Mouse (Mus musculus): ENCODE measurements at regions not wholly inside any gene's neighbourhood (a gene's known extent, or its start where the extent isn't known, plus 50 kb on each side); places are given as distances from the start of the nearest gene placed in this dataset.

DNA sequence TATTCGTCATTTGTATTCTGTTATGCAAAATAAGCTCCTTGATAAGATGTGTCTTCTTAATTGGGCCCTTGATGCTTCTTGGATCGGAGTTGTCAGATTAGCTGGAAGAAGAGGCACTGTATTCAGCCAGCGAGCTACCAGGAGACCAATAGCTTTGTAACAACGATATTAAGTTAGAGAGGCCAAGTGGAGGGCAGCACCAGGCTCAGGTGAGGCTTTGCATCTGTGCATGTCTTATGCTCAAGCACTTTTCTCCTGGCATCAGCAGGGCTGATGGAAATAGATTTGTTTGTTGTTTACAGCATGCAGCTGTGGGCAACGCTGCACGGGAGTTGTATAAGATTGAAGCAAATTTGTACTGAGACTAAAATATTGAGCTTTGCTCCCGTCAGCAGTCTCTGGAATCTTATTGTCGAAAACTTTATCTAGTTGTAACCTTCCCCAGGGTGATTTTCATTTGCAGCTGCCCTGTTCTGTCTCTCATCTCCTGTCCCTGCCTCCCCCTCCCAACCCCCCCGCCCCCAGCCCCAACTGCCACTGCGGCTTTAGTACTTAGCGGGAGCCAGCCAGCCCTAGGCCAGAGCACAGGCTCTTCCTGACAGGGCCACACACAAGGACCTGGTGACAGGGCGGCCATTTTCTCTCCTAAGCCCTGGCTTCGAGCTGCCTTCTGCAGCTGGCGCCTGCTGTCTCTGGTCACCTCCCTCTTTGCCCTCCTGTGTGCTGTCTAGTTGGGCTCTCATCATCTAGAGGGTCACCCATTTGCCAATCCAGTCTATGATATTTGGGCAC, 247.3 kb downstream of the Tshz3 start:
- DNase-seq (ENCODE audit: low spot score): no peak

GRCm38 (mm10) chr7:36949511-36949910, 251.6 kb downstream of the Tshz3 start:
- no peak for DNase-seq (ENCODE audit: low spot score)

DNA sequence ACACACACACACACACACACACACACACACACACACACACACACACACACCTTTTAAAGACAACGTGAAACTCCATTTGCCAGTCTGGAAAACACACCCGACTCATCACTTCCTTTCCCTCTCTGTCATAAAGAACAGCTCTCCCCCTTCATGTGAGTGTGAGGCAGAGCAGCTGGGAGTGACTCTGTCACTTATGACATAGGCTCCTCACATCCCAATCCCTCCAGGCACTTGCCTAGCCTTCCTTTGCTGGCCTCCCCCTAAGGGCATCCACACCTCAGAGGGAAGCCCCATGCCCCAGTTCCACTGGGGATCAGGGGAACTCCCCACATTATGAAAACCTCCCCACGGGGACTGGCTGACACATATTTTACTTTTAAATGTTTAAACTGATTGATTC, 257.5 kb downstream of the Tshz3 start:
- DNase-seq (ENCODE audit: low spot score): no peak

- no peak for DNase-seq (ENCODE audit: low spot score)
Measured at GRCm38 (mm10) chr7:36958255-36958654, 260.3 kb downstream of the Tshz3 start.

GRCm38 (mm10) chr7:36971772-36972171, 273.9 kb downstream of the Tshz3 start:
- DNase-seq (ENCODE audit: low spot score): no peak

- DNase-seq (ENCODE audit: low spot score): no peak
Measured at GRCm38 (mm10) chr7:36973654-36974320, 275.9 kb downstream of the Tshz3 start.

- DNase-seq (ENCODE audit: low spot score): no peak
Measured at GRCm38 (mm10) chr7:36974573-36974972, 276.7 kb downstream of the Tshz3 start.

DNA sequence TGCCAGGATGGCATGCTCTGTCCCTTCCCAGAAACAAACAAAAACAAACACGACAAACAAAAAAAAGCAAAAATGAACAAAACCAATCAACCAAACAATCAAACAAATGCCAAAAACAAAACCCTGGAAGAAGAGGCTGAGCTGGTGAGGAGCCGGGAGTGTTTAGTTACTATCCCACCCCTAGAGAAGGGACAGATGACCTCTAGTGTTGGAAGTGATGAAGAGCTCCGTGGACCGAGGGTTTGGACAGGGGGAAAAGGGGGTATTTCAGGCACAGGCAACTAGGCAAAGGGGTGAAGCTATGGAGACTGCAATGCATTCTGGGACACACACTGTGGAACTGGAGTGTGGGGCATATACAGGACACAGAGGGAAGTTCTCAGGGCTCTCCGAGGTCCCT, 277.6 kb downstream of the Tshz3 start:
- no peak for DNase-seq (ENCODE audit: low spot score)

- DNase-seq (ENCODE audit: low spot score): no peak
Measured at GRCm38 (mm10) chr7:36977819-36978218, 279.9 kb downstream of the Tshz3 start.

DNA sequence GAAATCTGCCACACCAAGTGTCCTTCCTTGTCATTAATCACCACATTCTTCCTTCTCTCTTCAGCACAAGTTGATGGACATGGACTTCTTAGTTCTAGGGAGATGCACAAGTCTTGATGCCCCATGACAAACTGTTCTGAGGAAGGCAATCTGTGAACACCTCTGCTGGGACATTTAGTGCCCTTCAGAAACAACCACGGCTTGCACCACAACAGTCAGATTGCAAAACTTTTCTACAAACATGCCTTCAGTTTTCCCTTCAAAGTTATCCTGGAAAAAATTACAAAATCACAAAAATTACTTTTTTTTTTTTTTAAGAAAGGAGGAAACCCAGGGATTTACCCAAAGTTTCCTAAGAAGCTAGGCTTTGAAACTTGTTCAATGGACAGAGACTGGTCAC, 291.5 kb downstream of the Tshz3 start:
- no peak for DNase-seq (ENCODE audit: low spot score)

- no peak for DNase-seq (ENCODE audit: low spot score)
Measured at GRCm38 (mm10) chr7:37004601-37005000, 306.7 kb downstream of the Tshz3 start.

- no peak for DNase-seq (ENCODE audit: low spot score)
Measured at GRCm38 (mm10) chr7:37005701-37006100, 307.8 kb downstream of the Tshz3 start.

DNA sequence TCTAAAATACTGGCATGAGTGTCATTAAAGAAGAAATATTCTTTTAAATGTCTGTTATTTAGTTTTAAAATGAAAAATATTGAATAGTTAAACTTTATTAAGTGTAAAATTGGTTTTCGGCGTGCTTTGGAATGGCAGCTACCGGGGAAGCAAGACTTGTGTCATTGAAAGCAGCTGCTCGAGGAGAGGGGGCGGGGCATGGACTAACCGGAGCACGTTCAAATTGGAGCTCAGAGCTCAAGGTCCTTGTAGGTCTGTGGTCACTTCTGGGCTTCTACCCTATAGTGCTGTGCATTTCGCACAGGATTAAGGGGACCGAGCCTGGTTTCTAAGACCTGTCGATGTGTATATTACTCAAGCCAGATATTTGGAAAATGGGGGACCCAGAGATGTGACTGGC, 309.0 kb downstream of the Tshz3 start:
- DNase-seq (ENCODE audit: low spot score): no peak

GRCm38 (mm10) chr7:37011180-37011754, 313.3 kb downstream of the Tshz3 start:
- DNase-seq (ENCODE audit: low spot score): no peak

GRCm38 (mm10) chr7:37020078-37020477, 322.2 kb downstream of the Tshz3 start:
- DNase-seq (ENCODE audit: low spot score): no peak

- DNase-seq (ENCODE audit: low spot score): no peak
Measured at GRCm38 (mm10) chr7:37024501-37025025, 326.6 kb downstream of the Tshz3 start.

- no peak for DNase-seq (ENCODE audit: low spot score)
Measured at GRCm38 (mm10) chr7:37064582-37065458, 366.9 kb downstream of the Tshz3 start.

DNA sequence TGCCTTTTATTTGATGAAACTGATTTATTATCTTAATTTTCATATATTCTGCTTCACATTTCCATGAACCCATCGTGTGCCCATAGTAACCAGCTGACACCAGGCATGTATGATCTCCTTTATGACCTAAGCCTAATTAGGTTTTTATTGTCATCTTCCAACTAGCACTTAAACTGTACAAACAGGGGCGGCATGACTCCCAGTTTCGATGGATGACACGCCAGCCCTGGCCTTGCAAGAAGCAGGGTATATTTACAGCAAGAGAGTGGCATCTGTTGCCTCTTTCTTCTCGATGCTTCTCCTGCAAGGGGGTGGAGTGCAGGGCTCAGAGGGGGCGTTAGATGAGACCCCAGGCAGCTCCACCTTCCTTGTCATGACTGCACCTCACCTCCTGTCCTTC, 379.8 kb downstream of the Tshz3 start:
- no peak for DNase-seq (ENCODE audit: low spot score)

GRCm38 (mm10) chr7:37078140-37078539, 380.2 kb downstream of the Tshz3 start:
- DNase-seq (ENCODE audit: low spot score): no peak

GRCm38 (mm10) chr7:37089726-37090125, 391.8 kb downstream of the Tshz3 start:
- DNase-seq (ENCODE audit: low spot score): no peak

GRCm38 (mm10) chr7:37092572-37092971, 394.7 kb downstream of the Tshz3 start:
- no peak for DNase-seq (ENCODE audit: low spot score)

GRCm38 (mm10) chr7:37093721-37094120, 395.8 kb downstream of the Tshz3 start:
- no peak for DNase-seq (ENCODE audit: low spot score)
